Mouse (Mus musculus) frontal cortex, adult 2 months (tissue): ENCODE measurements around the gene Ankrd33. TPM values are rescaled to one million over a fixed set of nuclear protein-coding genes. Genes with fewer than 3 reads are reported as not detected.

Experiments used
- DNase-seq, 2 experiments: peaks; one replicate each; pipeline ENCODE4 v3.0.0; 2022; ENCODE audit warnings: low spot score in 1 of 2; ENCODE audit errors: extremely low spot score in 1 of 2
- polyA plus RNA-seq: library from polyadenylated mRNA; depleted of rRNA; stranded (reverse); fragments of >200 nt; gene quantifications from 2 replicates; pipeline ENCODE4 v1.2.3, GENCODE M21; 2012; rRNA removed

Ankrd33 gene
- not detected in 2 replicates for polyA plus RNA-seq

- no peak for DNase-seq
These were observed at the start of gene Ankrd33 for GRCm38 (mm10) chr15:101115511-101116110. Gene Ankrd33 (plus strand): TSS chr15:101115755.

GRCm38 (mm10) chr15:101066364-101066847 lies 49.1 kb upstream of the Ankrd33 start:
- DNase-seq: no peak

GRCm38 (mm10) chr15:101066920-101067696 lies 48.4 kb upstream of the Ankrd33 start:
- DNase-seq: no peak

- DNase-seq: no peak
These were observed 47.5 kb upstream of the Ankrd33 start for GRCm38 (mm10) chr15:101068029-101068428.

GRCm38 (mm10) chr15:101068671-101069070 lies 46.9 kb upstream of the Ankrd33 start:
- no peak for DNase-seq

- DNase-seq: no peak
These were observed 45.8 kb upstream of the Ankrd33 start for GRCm38 (mm10) chr15:101069641-101070190.

- no peak for DNase-seq
These were observed 44.8 kb upstream of the Ankrd33 start for GRCm38 (mm10) chr15:101070762-101071161.

- DNase-seq: no peak
These were observed 42.8 kb upstream of the Ankrd33 start for GRCm38 (mm10) chr15:101072736-101073135.

GRCm38 (mm10) chr15:101074067-101074466 lies 41.5 kb upstream of the Ankrd33 start:
- no peak for DNase-seq

- DNase-seq: no peak
These were observed 40.4 kb upstream of the Ankrd33 start for GRCm38 (mm10) chr15:101075150-101075549.

GRCm38 (mm10) chr15:101075656-101076055 lies 39.9 kb upstream of the Ankrd33 start:
- DNase-seq: no peak

GRCm38 (mm10) chr15:101076071-101077000 lies 39.2 kb upstream of the Ankrd33 start:
- DNase-seq: no peak

- DNase-seq: no peak
These were observed 38.3 kb upstream of the Ankrd33 start for GRCm38 (mm10) chr15:101077001-101077812.

- DNase-seq: no peak
These were observed 37.5 kb upstream of the Ankrd33 start, which contains the start of gene Fignl2 for GRCm38 (mm10) chr15:101077813-101078730. Gene Fignl2 (minus strand): TSS chr15:101078567.

GRCm38 (mm10) chr15:101078731-101079156 lies 36.8 kb upstream of the Ankrd33 start:
- DNase-seq: peak; percentile 33 to 46

GRCm38 (mm10) chr15:101080031-101080520 lies 35.5 kb upstream of the Ankrd33 start:
- no peak for DNase-seq

GRCm38 (mm10) chr15:101081035-101081548 lies 34.5 kb upstream of the Ankrd33 start:
- DNase-seq: no peak

- DNase-seq: no peak
These were observed 33.3 kb upstream of the Ankrd33 start for GRCm38 (mm10) chr15:101082236-101082635.
